Mouse (Mus musculus): ENCODE measurements around the gene Nyx.

DNA sequence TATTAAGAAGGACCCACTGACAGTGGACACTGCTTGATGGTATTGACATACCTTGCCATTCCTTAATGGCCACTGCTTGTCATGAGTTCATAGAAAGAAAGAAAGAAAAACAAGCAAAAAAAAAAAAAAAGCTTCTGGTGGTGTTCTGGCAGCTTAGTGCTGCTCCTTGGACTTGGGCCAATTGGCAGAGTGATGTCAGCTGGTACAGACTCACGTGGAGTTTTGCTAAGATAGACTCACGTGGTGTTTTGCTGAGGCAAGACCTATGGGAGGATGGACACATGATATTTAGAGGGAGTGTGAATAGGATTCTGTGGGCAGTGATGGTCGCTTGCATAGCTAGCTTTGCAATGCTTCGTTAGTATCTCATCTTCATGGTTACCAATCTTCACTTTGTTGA, 43.9 kb upstream of the Nyx start:
- TF ChIP-seq CTCF (IDR thresholded peaks at IDR 0.05; ENCODE audit: extremely low read depth, insufficient read depth, insufficient read length, insufficient replicate concordance) = no peak
- no peak for TF ChIP-seq POLR2A (IDR thresholded peaks at IDR 0.05; ENCODE audit: low read depth, low read length)

All from spleen, adult 2 months (tissue).